Mouse (Mus musculus) heart, postnatal 0 days (tissue): ENCODE measurements around the gene Clec16a.

ENCODE experiments used
- CTCF ChIP-seq: IDR thresholded peaks from 2 replicates; pipeline ENCODE4 v1.5.1; 2016; ENCODE audit warnings: antibody characterized with exemption, control low read depth, low read depth
- EP300 ChIP-seq: IDR thresholded peaks from 2 replicates; pipeline ENCODE4 v1.6.1; 2016; ENCODE audit warnings: antibody characterized with exemption, low read depth

DNA sequence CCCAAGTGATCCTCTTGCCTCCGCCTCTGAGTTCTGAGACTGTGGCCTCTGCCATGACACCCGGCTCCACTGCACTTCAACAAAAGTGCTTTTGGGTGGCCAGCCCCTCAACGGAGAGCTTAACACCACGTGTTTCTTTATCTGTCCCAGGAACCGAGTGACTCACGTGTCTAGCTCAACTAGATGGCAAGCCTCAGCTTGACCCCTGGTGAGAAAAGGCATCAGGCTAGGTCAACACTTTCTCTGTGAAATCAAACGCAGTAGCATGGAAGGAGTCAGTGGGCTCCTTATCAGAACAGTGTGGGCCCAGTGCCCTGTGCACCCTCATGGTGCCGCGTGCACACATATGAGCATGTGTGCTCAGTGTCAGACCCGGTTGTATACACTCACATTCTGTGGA lies 191.2 kb downstream of the Clec16a start:
- TF ChIP-seq EP300 (no peak), CTCF (no peak)
